ENCODE assay signal across 8 mouse cellular contexts in the genomic region with DNA sequence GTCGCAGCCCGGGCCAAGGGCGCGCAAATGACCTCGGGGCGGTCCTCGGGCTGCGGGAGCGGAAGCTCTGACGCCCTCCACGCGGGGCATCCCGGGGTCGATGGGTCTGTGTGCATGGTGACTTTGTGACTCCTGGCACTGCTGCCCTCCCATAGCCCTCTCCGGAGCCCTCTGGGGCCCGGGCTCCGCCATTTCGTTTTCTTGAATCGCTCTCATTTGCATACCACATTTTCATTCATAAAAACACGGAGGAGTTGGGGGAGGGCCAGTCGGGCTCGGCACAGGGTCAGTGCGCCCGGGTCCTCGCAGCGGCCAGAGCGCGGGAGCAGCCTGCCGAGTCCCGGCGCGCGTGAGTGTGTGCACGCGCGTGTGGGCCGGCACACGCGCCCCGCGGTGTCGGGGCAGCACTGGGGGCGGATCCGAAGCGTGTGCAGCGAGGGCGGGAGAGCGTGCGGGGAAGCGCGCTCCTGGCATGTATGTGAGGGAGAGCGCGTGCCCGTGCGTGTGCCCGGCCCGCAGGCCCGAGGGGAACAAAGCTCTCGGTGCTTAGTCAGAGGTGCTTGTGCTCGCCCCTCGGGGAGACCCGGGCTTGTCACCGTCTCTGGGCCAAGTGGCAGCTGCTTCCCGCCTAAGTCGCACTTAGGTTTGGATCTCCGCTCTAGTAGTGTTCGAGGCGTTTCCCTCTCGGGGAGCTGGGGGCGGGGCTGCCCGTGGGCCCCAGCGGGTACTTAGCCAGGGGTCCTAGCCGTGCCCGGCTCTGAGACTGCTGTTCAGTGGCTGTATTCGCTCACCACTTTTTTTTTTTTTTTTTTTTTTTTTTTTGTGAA. TPM values are rescaled to one million over a fixed set of nuclear protein-coding genes. Genes with fewer than 3 reads are reported as not detected.
DNase-seq lines count a peak whose midpoint lies in the region; ATAC-seq and TF ChIP-seq lines count a peak whose summit lies in the region.

No protein-coding gene starts in this region.

- peak overlapping the region; percentile 96 for H3K9ac ChIP-seq in embryonic facial prominence, embryonic 14.5 days (ENCODE audit: low read depth, low read length)
- H3K9ac ChIP-seq in kidney, embryonic 14.5 days (ENCODE audit: low read depth, low read length), result peak overlapping the region; percentile 93
- H3K9ac ChIP-seq in liver, embryonic 11.5 days (ENCODE audit: low read depth, low read length), result peak overlapping the region; percentile 82

- no peak for TF ChIP-seq CTCF in bone marrow, adult 2 months (IDR thresholded peaks at IDR 0.05; ENCODE audit: control insufficient read depth, insufficient read depth, low read length)

- TF ChIP-seq POLR2A in bone marrow, adult 2 months (IDR thresholded peaks at IDR 0.05; ENCODE audit: borderline replicate concordance, control insufficient read depth, low read depth, low read length), result peak; percentile 28; the same call in 1 of the 2 replicates
- TF ChIP-seq POLR2A in myocyte (IDR thresholded peaks at IDR 0.05; ENCODE audit: insufficient read length, low read depth), result peak; percentile 74

- H3K27ac ChIP-seq in bone marrow, adult 2 months (ENCODE audit: control insufficient read depth, insufficient read depth, low read depth, low read length, poor library complexity), result peak overlapping the region; percentile 84
- H3K27ac ChIP-seq in embryonic facial prominence, embryonic 14.5 days (replicated peaks; ENCODE audit: low read depth, low read length), result peak overlapping the region; percentile 96
- H3K27ac ChIP-seq in kidney, embryonic 14.5 days (ENCODE audit: low read depth, low read length), result peak overlapping the region; percentile 97
- peak overlapping the region; percentile 87 for H3K27ac ChIP-seq in liver, embryonic 11.5 days (ENCODE audit: low read depth, low read length)

- peak overlapping the region; percentile 79 for H3K4me3 ChIP-seq in bone marrow, adult 2 months (replicated peaks; ENCODE audit: control insufficient read depth, low read depth, low read length)
- peak overlapping the region; percentile 92 for H3K4me3 ChIP-seq in embryonic facial prominence, embryonic 14.5 days (ENCODE audit: low read depth, low read length)
- peak overlapping the region; percentile 95 for H3K4me3 ChIP-seq in kidney, embryonic 14.5 days (ENCODE audit: low read length)
- peak overlapping the region; percentile 77 for H3K4me3 ChIP-seq in liver, embryonic 11.5 days (ENCODE audit: low read depth, low read length)
- peak overlapping the region; percentile 80 for H3K4me3 ChIP-seq in myocyte

- no peaks in the 10 kb centered on the region for H3K36me3 ChIP-seq in embryonic facial prominence, embryonic 14.5 days (ENCODE audit: control insufficient read depth, insufficient read depth, low read length)
- no peaks in the 10 kb centered on the region for H3K36me3 ChIP-seq in kidney, embryonic 14.5 days (ENCODE audit: control insufficient read depth, insufficient read depth, low read length)
- no peaks in the 10 kb centered on the region for H3K36me3 ChIP-seq in liver, embryonic 11.5 days (ENCODE audit: control insufficient read depth, insufficient read depth, low read length)
- H3K36me3 ChIP-seq in myocyte (ENCODE audit: control insufficient read depth, insufficient read depth), result no peaks in the 10 kb centered on the region

- peak; percentile 77 to 80 for DNase-seq in B cell, adult 2 months
- DNase-seq in embryonic facial prominence, embryonic 14.5 days (ENCODE audit: low spot score), result peak; percentile 90
- DNase-seq in heart, adult 9 months (ENCODE audit: low spot score in 2 of 2), result peak; percentile 70 to 74
- DNase-seq in liver, embryonic 11.5 days (ENCODE audit: low spot score), result peak; percentile 81
- DNase-seq in spleen, postnatal 4 days (ENCODE audit: low spot score in 2 of 2), result peak; percentile 60 to 81

- no peaks in the 10 kb centered on the region for H3K9me3 ChIP-seq in embryonic facial prominence, embryonic 14.5 days (ENCODE audit: control insufficient read depth, low read length)
- H3K9me3 ChIP-seq in kidney, embryonic 14.5 days (ENCODE audit: control insufficient read depth, low read length), result no peaks in the 10 kb centered on the region
- H3K9me3 ChIP-seq in liver, embryonic 11.5 days (ENCODE audit: control insufficient read depth, low read length), result no peaks in the 10 kb centered on the region

- peak; percentile 56 for ATAC-seq in embryonic facial prominence, embryonic 14.5 days (ENCODE audit: low read depth)
- peak; percentile 63 for ATAC-seq in kidney, embryonic 14.5 days (ENCODE audit: low FRiP score, low TSS enrichment)
- ATAC-seq in liver, embryonic 11.5 days (replicated peaks; ENCODE audit: low FRiP score), result peak; percentile 60

- peak overlapping the region; percentile 78 for H3K4me2 ChIP-seq in embryonic facial prominence, embryonic 14.5 days (ENCODE audit: low read depth, low read length)
- H3K4me2 ChIP-seq in kidney, embryonic 14.5 days (replicated peaks; ENCODE audit: low read depth, low read length), result peak overlapping the region; percentile 52
- H3K4me2 ChIP-seq in liver, embryonic 11.5 days, result peak overlapping the region; percentile 86
- H3K4me2 ChIP-seq in myocyte (ENCODE audit: low read depth), result peak overlapping the region; percentile 92

- under 1% methylated on average over 75 of the region's 75 CpGs for WGBS in bone marrow, adult 2 months
- WGBS in embryonic facial prominence, embryonic 14.5 days, result under 1% methylated on average over 62 of the region's 75 CpGs
- under 1% methylated on average over 75 of the region's 75 CpGs for WGBS in kidney, embryonic 14.5 days
- under 1% methylated on average over 75 of the region's 75 CpGs for WGBS in liver, embryonic 11.5 days

- no peaks in the 10 kb centered on the region for H3K27me3 ChIP-seq in embryonic facial prominence, embryonic 14.5 days (replicated peaks; ENCODE audit: control insufficient read depth, insufficient read depth, low read length)
- no peaks in the 10 kb centered on the region for H3K27me3 ChIP-seq in kidney, embryonic 14.5 days (ENCODE audit: control insufficient read depth, insufficient read depth, low read length)
- no peaks in the 10 kb centered on the region for H3K27me3 ChIP-seq in liver, embryonic 11.5 days (replicated peaks; ENCODE audit: control insufficient read depth, insufficient read depth, low read length)
- H3K27me3 ChIP-seq in myocyte (ENCODE audit: control insufficient read depth, insufficient read depth, insufficient read length), result no peaks in the 10 kb centered on the region

- peaks cover 46% of the 10 kb centered on the region for H3K79me2 ChIP-seq in myocyte (ENCODE audit: control insufficient read depth, insufficient read depth)

- peaks cover 4% of the 10 kb centered on the region for H3K4me1 ChIP-seq in bone marrow, adult 2 months (ENCODE audit: control insufficient read depth, insufficient read depth, low read length)
- peaks cover 14% of the 10 kb centered on the region for H3K4me1 ChIP-seq in embryonic facial prominence, embryonic 14.5 days (ENCODE audit: control insufficient read depth, insufficient read depth, low read length)
- H3K4me1 ChIP-seq in kidney, embryonic 14.5 days (ENCODE audit: control insufficient read depth, insufficient read depth, low read length), result peaks cover 19% of the 10 kb centered on the region
- peaks cover 24% of the 10 kb centered on the region for H3K4me1 ChIP-seq in liver, embryonic 11.5 days (replicated peaks; ENCODE audit: control insufficient read depth, insufficient read depth, low read length)

- H3ac ChIP-seq in myocyte (ENCODE audit: control insufficient read depth, insufficient read length), result peak overlapping the region; percentile 80

TF ChIP-seq in myocyte, 11 proteins besides CTCF, POLR2A, EP300 and RAD21:
- TF ChIP-seq POLR2AphosphoS2 (IDR thresholded peaks at IDR 0.05; ENCODE audit: insufficient read length, low read depth) (peak; percentile 56), MYOG (IDR thresholded peaks at IDR 0.05; ENCODE audit: control insufficient read depth in 1 of 3, insufficient read depth in 1 of 3, insufficient read length in 2 of 3, low read depth in 2 of 3) (peak in 2 of 3 experiments; percentile 34 to 44), CEBPB (IDR thresholded peaks at IDR 0.05; ENCODE audit: insufficient read depth, poor library complexity, severe bottlenecking) (no peak), MYOD1 (IDR thresholded peaks at IDR 0.05; ENCODE audit: control insufficient read depth in 1 of 3, insufficient read length in 2 of 3, low read depth in 2 of 3) (peak in 1 of 3 experiments; percentile 58), E2F4 (IDR thresholded peaks at IDR 0.05; ENCODE audit: insufficient read depth) (no peak), SRF (IDR thresholded peaks at IDR 0.05; ENCODE audit: control insufficient read depth, insufficient read length, low read depth) (peak; percentile 17), TCF3 (IDR thresholded peaks at IDR 0.05; ENCODE audit: insufficient read length, low read depth) (no peak), USF1 (IDR thresholded peaks at IDR 0.05; ENCODE audit: low read depth) (no peak)

RNA-seq across cellular contexts. Expression of gene Spred2, which starts 1.2 kb away (rescaled TPM):
- polyA plus RNA-seq in bone marrow, adult 2 months (2011; ENCODE audit: insufficient read depth, insufficient read length, low replicate concordance, missing spikeins), result 3.5 and 7.1 TPM in 2 replicates
- polyA plus RNA-seq in embryonic facial prominence, embryonic 14.5 days (2014; fragmentation: Nextera tagmentation; extraction: Ambion mirVana), result 7.7 and 8.7 TPM in 2 replicates
- polyA plus RNA-seq in kidney, embryonic 14.5 days (2014; fragmentation: Nextera tagmentation; extraction: Ambion mirVana), result 9.8 and 12.3 TPM in 2 replicates
- polyA plus RNA-seq in liver, embryonic 11.5 days (2014; fragmentation: Nextera tagmentation; extraction: Ambion mirVana), result 4.8 and 5.0 TPM in 2 replicates
- polyA plus RNA-seq in myocyte (2012; fragmentation: generic; extraction: Trizol), result 15.7 TPM

Comparison
In these comparisons a context has a peak if more than half of its experiments do, and no peak if none do; other contexts are left out.
1. Peak in every context shown above with its lines: DNase-seq, ATAC-seq, H3K4me3 ChIP-seq and H3K27ac ChIP-seq.